Mouse (Mus musculus): Measurements from ENCODE around the gene B4galt2.

The B4galt2 gene

GRCm38 (mm10) chr4:117882701-117883691, at the start of gene B4galt2:
B4galt2 (minus strand) TSS chr4:117883487.
- DNase-seq = peak; percentile 71

GRCm38 (mm10) chr4:117929391-117929881, 46.1 kb upstream of the B4galt2 start, which contains the start of gene Artn:
Artn (minus strand) TSS chr4:117929763.
- DNase-seq = no peak

- DNase-seq = peak; percentile 65
These were observed 45.5 kb upstream of the B4galt2 start for GRCm38 (mm10) chr4:117928699-117929241.

- DNase-seq = no peak
These were observed 44.9 kb upstream of the B4galt2 start for GRCm38 (mm10) chr4:117928234-117928633.

- DNase-seq = no peak
These were observed 43.5 kb upstream of the B4galt2 start for GRCm38 (mm10) chr4:117926545-117927482.

- DNase-seq = no peak
These were observed 41.6 kb upstream of the B4galt2 start for GRCm38 (mm10) chr4:117924916-117925315.

GRCm38 (mm10) chr4:117923450-117923849, 40.2 kb upstream of the B4galt2 start:
- no peak for DNase-seq

GRCm38 (mm10) chr4:117921358-117921757, 38.1 kb upstream of the B4galt2 start:
- DNase-seq = no peak

GRCm38 (mm10) chr4:117918762-117919161, 35.5 kb upstream of the B4galt2 start:
- no peak for DNase-seq

- DNase-seq = peak; percentile 19
These were observed 35.0 kb upstream of the B4galt2 start for GRCm38 (mm10) chr4:117918261-117918660.

GRCm38 (mm10) chr4:117917847-117918246, 34.6 kb upstream of the B4galt2 start:
- DNase-seq = peak; percentile 21

GRCm38 (mm10) chr4:117917402-117917801, 34.1 kb upstream of the B4galt2 start:
- no peak for DNase-seq

GRCm38 (mm10) chr4:117916386-117916785, 33.1 kb upstream of the B4galt2 start:
- peak; percentile 42 for DNase-seq

GRCm38 (mm10) chr4:117915489-117916105, 32.3 kb upstream of the B4galt2 start:
- DNase-seq = peak; percentile 63

- peak; percentile 94 for DNase-seq
These were observed 31.5 kb upstream of the B4galt2 start, which contains the start of gene Ipo13 for GRCm38 (mm10) chr4:117914591-117915442. Ipo13 (minus strand) TSS chr4:117914999.

- DNase-seq = peak; percentile 78
These were observed 30.7 kb upstream of the B4galt2 start for GRCm38 (mm10) chr4:117914031-117914430.

GRCm38 (mm10) chr4:117913421-117913820, 30.1 kb upstream of the B4galt2 start:
- peak; percentile 90 for DNase-seq

- peak; percentile 71 for DNase-seq
These were observed 29.5 kb upstream of the B4galt2 start for GRCm38 (mm10) chr4:117912685-117913273.

- DNase-seq = peak; percentile 78
These were observed 28.9 kb upstream of the B4galt2 start for GRCm38 (mm10) chr4:117912131-117912561.

- peak; percentile 24 for DNase-seq
These were observed 25.7 kb upstream of the B4galt2 start for GRCm38 (mm10) chr4:117908834-117909453.
